Mouse (Mus musculus) kidney, embryonic 15.5 days (tissue): ENCODE measurements around the gene Gm10217. TPM values are rescaled to one million over a fixed set of nuclear protein-coding genes. Genes with fewer than 3 reads are reported as not detected.

Experiments used
- ATAC-seq: fragments of 200-750 bp; cut with Nextera tagmentation; replicated peaks from 2 replicates; pipeline ENCODE4 v1.8.0; 2017; ENCODE audit warnings: moderate TSS enrichment; ENCODE audit not compliant: low FRiP score
- H3K27ac ChIP-seq: fragments of 300-500 bp; sonication (generic); 2 replicates; pipeline ENCODE4 v1.5.1; 2015; ENCODE audit warnings: mild to moderate bottlenecking, inconsistent platforms
- H3K27me3 ChIP-seq: fragments of 300-500 bp; sonication (generic); 2 replicates; pipeline ENCODE4 v1.6.1; 2015; ENCODE audit warnings: inconsistent platforms
- H3K36me3 ChIP-seq: fragments of 300-500 bp; sonication (generic); 2 replicates; pipeline ENCODE4 v1.6.1; 2015; ENCODE audit warnings: inconsistent platforms
- H3K4me1 ChIP-seq: fragments of 300-500 bp; sonication (generic); 2 replicates; pipeline ENCODE4 v1.6.1; 2015; ENCODE audit warnings: inconsistent platforms
- H3K4me2 ChIP-seq: fragments of 300-500 bp; sonication (generic); 2 replicates; pipeline ENCODE4 v1.6.1; 2015; ENCODE audit warnings: moderate library complexity, mild to moderate bottlenecking, inconsistent platforms
- H3K4me3 ChIP-seq: fragments of 300-500 bp; sonication (generic); replicated peaks from 2 replicates; pipeline ENCODE4 v1.5.1; 2015; ENCODE audit warnings: mild to moderate bottlenecking, inconsistent platforms
- H3K9ac ChIP-seq: fragments of 300-500 bp; sonication (generic); 2 replicates; pipeline ENCODE4 v1.6.1; 2015; ENCODE audit warnings: mild to moderate bottlenecking, inconsistent platforms
- H3K9me3 ChIP-seq: fragments of 300-500 bp; sonication (generic); replicated peaks from 2 replicates; pipeline ENCODE4 v1.6.1; 2016; ENCODE audit warnings: inconsistent platforms
- WGBS: fragments of 180-500 bp; shearing (Covaris S2); methylation state at CpG from one replicate; pipeline ENCODE4 v1.1.7; 2015; ENCODE audit warnings: mixed read lengths; 5-methylcytosine and 5-hydroxymethylcytosine counted together
- polyA plus RNA-seq: library from polyadenylated mRNA; unstranded; fragments of >200 nt; fragmentation: Nextera tagmentation; extraction: Ambion mirVana; gene quantifications from 2 replicates; pipeline ENCODE4 v1.2.1, GENCODE M21; 2015

The Gm10217 gene
- not detected in 2 replicates for polyA plus RNA-seq

GRCm38 (mm10) chr8:9863951-9864350 lies at the start of gene Gm10217:
Gene Gm10217 (plus strand): TSS chr8:9864251.
- Histone ChIP-seq H3K4me3 (no peak within 1 kb of the TSS), H3K9me3 (no peaks in the 10 kb centered on the region), H3K36me3 (no peaks in the 10 kb centered on the region), H3K4me2 (no peak within 1 kb of the TSS), H3K27ac (no peak within 1 kb of the TSS), H3K4me1 (no peaks in the 10 kb centered on the region), H3K27me3 (no peaks in the 10 kb centered on the region), H3K9ac (no peak within 1 kb of the TSS)
- no peak for ATAC-seq
- WGBS: 89% methylated on average over 3 of the region's 3 CpGs

- H3K36me3 ChIP-seq: no peaks in the 10 kb centered on the region
- no peak overlapping the region for H3K27ac ChIP-seq
- H3K9ac ChIP-seq: no peak overlapping the region
- no peak for ATAC-seq
- no peaks in the 10 kb centered on the region for H3K9me3 ChIP-seq
- no peak overlapping the region for H3K4me3 ChIP-seq
- no peaks in the 10 kb centered on the region for H3K27me3 ChIP-seq
- H3K4me1 ChIP-seq: no peaks in the 10 kb centered on the region
- H3K4me2 ChIP-seq: no peak overlapping the region
- 77% methylated on average over 8 of the region's 8 CpGs for WGBS
These were observed 39.3 kb upstream of the Gm10217 start for GRCm38 (mm10) chr8:9824770-9825169.

GRCm38 (mm10) chr8:9840257-9840656 lies 23.8 kb upstream of the Gm10217 start:
- no peaks in the 10 kb centered on the region for H3K27me3 ChIP-seq
- H3K4me2 ChIP-seq: no peak overlapping the region
- H3K9me3 ChIP-seq: no peaks in the 10 kb centered on the region
- H3K9ac ChIP-seq: no peak overlapping the region
- H3K4me1 ChIP-seq: no peaks in the 10 kb centered on the region
- no peak overlapping the region for H3K27ac ChIP-seq
- WGBS: 90% methylated on average over 3 of the region's 3 CpGs
- ATAC-seq: no peak
- H3K36me3 ChIP-seq: no peaks in the 10 kb centered on the region
- H3K4me3 ChIP-seq: no peak overlapping the region

- Histone ChIP-seq H3K27ac (no peak overlapping the region), H3K4me3 (no peak overlapping the region), H3K9me3 (no peaks in the 10 kb centered on the region), H3K4me2 (no peak overlapping the region), H3K36me3 (no peaks in the 10 kb centered on the region), H3K27me3 (no peaks in the 10 kb centered on the region), H3K4me1 (no peaks in the 10 kb centered on the region), H3K9ac (no peak overlapping the region)
- ATAC-seq: no peak
- WGBS: 36% methylated on average over 2 of the region's 2 CpGs
These were observed 4.8 kb upstream of the Gm10217 start for GRCm38 (mm10) chr8:9859286-9859685.

- no peak overlapping the region for H3K4me2 ChIP-seq
- H3K27ac ChIP-seq: no peak overlapping the region
- ATAC-seq: no peak
- 59% methylated on average over 10 of the region's 10 CpGs for WGBS
- no peaks in the 10 kb centered on the region for H3K9me3 ChIP-seq
- no peak overlapping the region for H3K4me3 ChIP-seq
- no peaks in the 10 kb centered on the region for H3K36me3 ChIP-seq
- no peaks in the 10 kb centered on the region for H3K4me1 ChIP-seq
- no peaks in the 10 kb centered on the region for H3K27me3 ChIP-seq
- no peak overlapping the region for H3K9ac ChIP-seq
These were observed 3.4 kb upstream of the Gm10217 start for GRCm38 (mm10) chr8:9860539-9861203.

GRCm38 (mm10) chr8:9865150-9865549 lies 1.1 kb downstream of the Gm10217 start:
- H3K4me1 ChIP-seq: no peaks in the 10 kb centered on the region
- no peak overlapping the region for H3K4me2 ChIP-seq
- H3K9ac ChIP-seq: no peak overlapping the region
- ATAC-seq: no peak
- no peak overlapping the region for H3K27ac ChIP-seq
- no peak overlapping the region for H3K4me3 ChIP-seq
- no peaks in the 10 kb centered on the region for H3K36me3 ChIP-seq
- H3K9me3 ChIP-seq: no peaks in the 10 kb centered on the region
- 78% methylated on average over 9 of the region's 9 CpGs for WGBS
- H3K27me3 ChIP-seq: no peaks in the 10 kb centered on the region

- ATAC-seq: no peak
- no peaks in the 10 kb centered on the region for H3K36me3 ChIP-seq
- H3K27ac ChIP-seq: no peak overlapping the region
- no peak overlapping the region for H3K4me2 ChIP-seq
- H3K4me3 ChIP-seq: no peak overlapping the region
- no peaks in the 10 kb centered on the region for H3K27me3 ChIP-seq
- 56% methylated on average over 3 of the region's 3 CpGs for WGBS
- no peaks in the 10 kb centered on the region for H3K4me1 ChIP-seq
- no peaks in the 10 kb centered on the region for H3K9me3 ChIP-seq
- no peak overlapping the region for H3K9ac ChIP-seq
These were observed 4.0 kb downstream of the Gm10217 start for GRCm38 (mm10) chr8:9868094-9868493.

- no peak overlapping the region for H3K4me3 ChIP-seq
- WGBS: 81% methylated on average over 1 of the region's 1 CpGs
- no peak for ATAC-seq
These were observed 12.2 kb downstream of the Gm10217 start for GRCm38 (mm10) chr8:9876241-9876640.

GRCm38 (mm10) chr8:9879921-9880320 lies 15.9 kb downstream of the Gm10217 start:
- H3K9ac ChIP-seq: no peak overlapping the region
- H3K27me3 ChIP-seq: no peaks in the 10 kb centered on the region
- no peaks in the 10 kb centered on the region for H3K9me3 ChIP-seq
- ATAC-seq: no peak
- 45% methylated on average over 4 of the region's 4 CpGs for WGBS
- H3K4me2 ChIP-seq: no peak overlapping the region
- H3K27ac ChIP-seq: no peak overlapping the region
- no peaks in the 10 kb centered on the region for H3K4me1 ChIP-seq
- H3K36me3 ChIP-seq: no peaks in the 10 kb centered on the region
- no peak overlapping the region for H3K4me3 ChIP-seq

More at GRCm38 (mm10) chr8:9876241-9876640, 12.2 kb downstream of the Gm10217 start:
- Histone ChIP-seq H3K27ac (no peak overlapping the region), H3K9me3 (no peaks in the 10 kb centered on the region), H3K4me2 (no peak overlapping the region), H3K27me3 (no peaks in the 10 kb centered on the region), H3K9ac (no peak overlapping the region), H3K4me1 (no peaks in the 10 kb centered on the region), H3K36me3 (no peaks in the 10 kb centered on the region)

- H3K4me2 ChIP-seq: no peak overlapping the region
- H3K9me3 ChIP-seq: no peaks in the 10 kb centered on the region
- no peaks in the 10 kb centered on the region for H3K27me3 ChIP-seq
- no peak overlapping the region for H3K27ac ChIP-seq
- no peaks in the 10 kb centered on the region for H3K4me1 ChIP-seq
- H3K9ac ChIP-seq: no peak overlapping the region
- ATAC-seq: no peak
- H3K4me3 ChIP-seq: no peak overlapping the region
- H3K36me3 ChIP-seq: no peaks in the 10 kb centered on the region
- WGBS: 75% methylated on average over 4 of the region's 4 CpGs
These were observed 22.7 kb downstream of the Gm10217 start for GRCm38 (mm10) chr8:9886714-9887113.

- Histone ChIP-seq H3K36me3 (no peaks in the 10 kb centered on the region), H3K27me3 (no peaks in the 10 kb centered on the region), H3K4me1 (no peaks in the 10 kb centered on the region), H3K9ac (no peak overlapping the region), H3K4me2 (no peak overlapping the region), H3K4me3 (no peak overlapping the region), H3K27ac (no peak overlapping the region), H3K9me3 (no peaks in the 10 kb centered on the region)
- ATAC-seq: no peak
- WGBS: 76% methylated on average over 2 of the region's 2 CpGs
These were observed 35.1 kb downstream of the Gm10217 start for GRCm38 (mm10) chr8:9899199-9899598.

GRCm38 (mm10) chr8:9899673-9900072 lies 35.6 kb downstream of the Gm10217 start:
- 51% methylated on average over 3 of the region's 3 CpGs for WGBS
- no peak overlapping the region for H3K27ac ChIP-seq
- no peaks in the 10 kb centered on the region for H3K4me1 ChIP-seq
- ATAC-seq: no peak
- no peak overlapping the region for H3K4me3 ChIP-seq
- no peak overlapping the region for H3K4me2 ChIP-seq
- H3K36me3 ChIP-seq: no peaks in the 10 kb centered on the region
- H3K9me3 ChIP-seq: no peaks in the 10 kb centered on the region
- no peak overlapping the region for H3K9ac ChIP-seq
- H3K27me3 ChIP-seq: no peaks in the 10 kb centered on the region
